Mouse (Mus musculus) olfactory bulb, adult 2 months (tissue): Measurements from ENCODE around the gene Dlgap1.

Experiments
- CTCF ChIP-seq: fragments of 200-500 bp; IDR thresholded peaks from 2 replicates; pipeline ENCODE4 v1.5.1; 2012; ENCODE audit warnings: low read depth, mild to moderate bottlenecking, low read length, moderate library complexity; ENCODE audit not compliant: insufficient read depth
- POLR2A ChIP-seq: fragments of 200-500 bp; IDR thresholded peaks from 2 replicates; pipeline ENCODE4 v1.6.1; 2012; ENCODE audit warnings: mild to moderate bottlenecking, low read depth, low read length, moderate library complexity; ENCODE audit not compliant: insufficient read depth

DNA sequence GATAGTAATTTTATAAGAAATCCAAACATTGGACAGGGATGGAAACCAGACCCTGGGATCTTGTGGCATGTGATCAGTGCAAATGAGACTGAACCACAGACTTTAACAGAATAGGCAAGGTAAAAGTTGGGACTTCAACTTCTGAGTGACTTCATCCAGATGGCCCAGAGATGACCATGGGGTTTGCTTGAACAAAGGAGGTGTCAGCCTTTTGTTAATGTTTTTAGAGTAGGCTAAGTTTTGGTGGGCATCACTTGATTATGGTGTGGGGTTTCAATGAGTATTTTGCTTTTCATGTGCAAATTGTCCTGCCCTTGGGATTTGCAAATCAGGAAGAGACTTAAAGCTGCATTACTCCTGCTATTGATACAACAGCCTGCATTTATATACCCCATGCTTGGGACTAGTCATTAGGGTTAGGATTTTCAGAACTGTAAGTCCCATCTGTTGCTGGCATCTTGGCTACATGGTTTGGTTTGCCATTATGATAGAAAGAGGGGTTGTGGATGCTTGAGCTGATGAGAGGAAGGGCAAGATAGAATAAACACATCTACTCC lies 695.7 kb downstream of the Dlgap1 start:
- no peak for TF ChIP-seq CTCF
- no peak for TF ChIP-seq POLR2A
